Mouse (Mus musculus): ENCODE measurements at regions not wholly inside any gene's neighbourhood (a gene's known extent, or its start where the extent isn't known, plus 50 kb on each side); places are given as distances from the start of the nearest gene placed in this dataset.
"Not testable (repeated sequence)": the region's sequence is repeated elsewhere in the genome, so short reads cannot be mapped to it uniquely, and the experiment has no call there.

DNA sequence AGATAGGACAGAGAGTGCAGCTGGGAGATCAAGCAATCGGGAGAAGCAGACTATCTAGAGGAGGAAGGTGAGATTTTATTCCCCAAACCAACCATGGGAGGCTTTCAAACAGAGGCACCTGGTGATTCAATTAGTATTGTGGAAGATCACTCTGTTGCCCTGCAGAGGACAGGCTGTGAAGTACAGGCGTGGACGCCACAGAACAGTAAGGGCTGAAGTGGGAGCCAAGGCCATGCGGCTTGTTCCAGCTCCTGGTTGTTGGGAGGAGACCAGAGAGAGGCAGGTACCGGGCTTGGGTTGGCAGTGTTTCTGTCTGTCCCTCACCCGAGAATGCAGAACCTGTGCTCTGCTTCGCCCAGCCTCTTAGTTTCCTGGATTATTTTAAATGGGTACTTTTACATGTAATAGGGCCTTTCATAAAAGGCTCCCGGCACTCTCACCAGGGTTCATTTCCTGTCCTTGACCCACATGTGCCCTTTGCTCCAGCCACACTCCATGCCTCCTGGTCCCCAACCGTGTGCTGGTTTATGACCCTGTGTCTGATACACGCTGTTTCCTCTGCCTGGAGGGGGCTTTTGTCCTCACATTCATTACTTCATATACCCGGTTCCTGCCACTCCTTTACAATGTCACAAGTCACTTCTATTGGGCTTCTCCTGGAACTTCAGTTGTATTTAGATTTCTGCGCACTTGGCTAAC lies 58.3 kb downstream of the Vcpkmt start:
- no peak for DNase-seq (ENCODE audit: low spot score in 2 of 2)
- no peak overlapping the region for H3K27ac ChIP-seq
- TF ChIP-seq CTCF (conservative IDR thresholded peaks at IDR 0.05): no peak
- H3K4me3 ChIP-seq: no peak overlapping the region

DNA sequence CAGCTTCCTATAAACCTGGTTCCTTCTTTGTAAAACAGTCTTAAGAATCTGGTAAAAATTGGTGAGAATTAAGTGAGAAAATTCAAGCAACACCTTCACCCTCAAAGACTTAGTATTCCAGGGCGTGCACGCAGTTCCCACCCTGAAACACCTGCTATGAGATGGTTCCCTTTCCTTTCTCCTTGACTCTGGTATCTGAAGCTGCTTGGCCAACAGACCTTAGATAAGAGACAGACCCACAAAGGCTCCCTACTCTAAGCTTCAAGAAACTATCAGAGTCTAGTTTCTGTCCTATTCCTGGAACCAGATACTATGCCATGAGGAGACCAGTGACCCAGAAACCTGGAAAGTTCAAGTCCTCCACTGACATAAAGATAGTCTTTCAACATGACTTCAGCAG lies 63.0 kb downstream of the Vcpkmt start:
- no peak overlapping the region for H3K27ac ChIP-seq
- DNase-seq (ENCODE audit: low spot score in 2 of 2): no peak
- TF ChIP-seq CTCF (conservative IDR thresholded peaks at IDR 0.05): no peak
- no peak overlapping the region for H3K4me3 ChIP-seq

DNA sequence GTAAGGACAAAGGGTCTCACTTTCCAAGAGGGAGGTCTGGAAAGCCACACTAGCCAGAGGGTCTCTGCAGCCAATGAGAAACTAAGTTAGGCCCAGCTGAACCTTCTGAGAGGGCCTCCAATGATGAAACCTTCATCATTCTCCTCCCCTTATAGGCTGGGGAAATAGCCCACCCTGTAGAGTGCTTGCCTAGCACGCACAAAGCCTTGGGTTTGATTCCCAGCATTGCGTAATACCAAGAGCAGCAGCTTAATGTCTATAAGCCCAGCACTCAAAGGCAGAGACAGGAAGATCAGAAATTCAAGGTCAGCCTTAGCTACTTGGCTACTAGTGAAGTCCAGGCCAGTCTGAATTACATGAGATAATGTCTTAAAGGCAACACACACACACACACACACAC lies 63.8 kb downstream of the Vcpkmt start:
- Histone ChIP-seq H3K27ac (no peak overlapping the region), H3K4me3 (no peak overlapping the region)
- TF ChIP-seq CTCF (conservative IDR thresholded peaks at IDR 0.05): no peak
- DNase-seq (ENCODE audit: low spot score in 2 of 2): no peak

DNA sequence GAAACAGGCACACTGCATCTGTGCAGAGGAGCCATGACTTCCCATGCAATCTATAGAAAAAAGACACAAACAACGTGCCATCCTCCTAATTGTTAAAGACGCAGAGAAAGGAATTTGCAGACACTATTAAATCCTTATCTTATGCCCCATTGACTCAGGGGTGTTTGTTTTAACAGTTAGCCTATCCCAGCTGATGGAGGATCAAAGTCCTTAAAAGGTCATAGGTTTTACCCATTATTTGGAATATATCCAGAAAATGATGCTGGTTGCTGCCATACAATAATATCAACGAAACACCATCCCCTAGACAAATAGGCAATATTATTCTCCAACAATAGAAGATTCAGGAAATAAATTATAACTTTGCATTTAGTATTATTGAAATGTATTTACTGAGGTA lies 65.2 kb downstream of the Vcpkmt start:
- no peak for TF ChIP-seq CTCF (conservative IDR thresholded peaks at IDR 0.05)
- H3K27ac ChIP-seq: no peak overlapping the region
- H3K4me3 ChIP-seq: no peak overlapping the region
- DNase-seq (ENCODE audit: low spot score in 2 of 2): no peak

DNA sequence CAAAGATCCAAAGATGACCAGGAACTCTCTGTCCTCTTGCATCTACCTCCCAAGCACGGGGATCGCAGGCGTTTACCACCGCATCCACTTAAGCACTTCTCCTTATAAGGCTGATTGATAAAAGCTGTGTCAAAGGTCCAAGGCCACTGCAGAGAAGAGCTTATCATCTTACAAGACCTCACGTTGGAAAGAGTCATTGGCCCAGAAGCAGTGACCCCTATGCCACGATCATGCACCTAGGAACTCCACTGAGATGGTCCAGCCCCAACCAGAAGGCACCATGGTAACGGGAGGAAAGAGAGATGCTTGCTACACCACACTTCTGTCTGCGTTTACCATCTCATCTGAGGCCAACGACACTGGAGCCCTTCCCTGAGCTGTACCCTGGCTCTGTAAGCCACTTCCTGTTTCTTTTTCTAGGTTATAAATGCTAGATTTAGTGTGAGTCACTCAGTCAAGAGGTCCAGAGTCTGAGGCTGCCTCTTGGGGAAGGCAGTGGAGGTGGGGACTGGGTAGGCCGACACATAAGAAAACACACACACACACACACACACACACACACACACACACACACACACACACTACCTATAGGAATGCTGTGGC lies 66.4 kb downstream of the Vcpkmt start:
- no peak overlapping the region for H3K4me3 ChIP-seq
- DNase-seq (ENCODE audit: low spot score in 2 of 2): no peak
- no peak overlapping the region for H3K27ac ChIP-seq
- TF ChIP-seq CTCF (conservative IDR thresholded peaks at IDR 0.05): no peak

DNA sequence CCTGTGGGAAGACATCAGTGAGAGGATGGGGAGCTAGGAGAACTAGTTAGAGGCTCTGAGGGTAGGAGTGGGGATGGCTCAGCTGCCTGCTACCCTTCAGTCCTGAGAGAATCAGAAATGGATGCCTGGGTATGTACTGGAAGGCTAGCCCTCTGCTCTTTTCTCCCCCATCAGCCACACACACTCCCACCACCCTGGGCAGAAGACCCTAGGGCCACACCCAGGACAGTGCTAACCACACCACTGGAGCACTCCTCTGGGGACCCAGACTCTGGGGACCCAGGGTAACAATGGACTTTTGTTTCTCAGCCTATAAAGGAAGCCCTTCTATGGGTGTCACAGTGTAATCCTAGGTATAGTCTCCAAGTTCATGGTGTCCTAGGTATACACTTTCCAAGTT lies 67.0 kb downstream of the Vcpkmt start:
- Histone ChIP-seq H3K27ac (0 out of 2 replicates have a peak overlapping the region, but pooled peaks have one; percentile 3), H3K4me3 (no peak overlapping the region)
- no peak for DNase-seq (ENCODE audit: low spot score in 2 of 2)
- TF ChIP-seq CTCF (conservative IDR thresholded peaks at IDR 0.05): no peak

DNA sequence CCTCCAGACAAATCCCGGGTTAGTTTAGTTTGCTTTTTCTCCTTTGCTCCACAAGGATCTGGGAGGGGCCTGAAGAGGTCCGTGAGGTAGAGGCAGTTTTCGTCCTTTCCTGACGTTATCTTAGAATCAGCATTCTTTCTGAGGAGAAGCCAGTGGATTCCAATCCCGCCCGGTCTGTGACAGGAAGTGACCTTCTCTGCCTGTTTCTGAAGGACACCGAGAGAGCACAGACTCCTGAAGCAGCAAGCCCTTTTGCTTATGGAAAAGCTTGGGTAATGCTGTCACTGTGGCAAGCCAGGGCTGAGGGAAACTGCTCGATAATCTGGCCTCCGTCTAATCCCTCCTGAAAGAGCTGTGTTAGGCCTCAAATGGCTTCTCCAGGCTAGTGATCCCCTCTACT lies 67.7 kb downstream of the Vcpkmt start:
- 0 out of 2 replicates have a peak overlapping the region, but pooled peaks have one; percentile 3 for H3K27ac ChIP-seq
- no peak overlapping the region for H3K4me3 ChIP-seq
- DNase-seq (ENCODE audit: low spot score in 2 of 2): no peak
- no peak for TF ChIP-seq CTCF (conservative IDR thresholded peaks at IDR 0.05)

DNA sequence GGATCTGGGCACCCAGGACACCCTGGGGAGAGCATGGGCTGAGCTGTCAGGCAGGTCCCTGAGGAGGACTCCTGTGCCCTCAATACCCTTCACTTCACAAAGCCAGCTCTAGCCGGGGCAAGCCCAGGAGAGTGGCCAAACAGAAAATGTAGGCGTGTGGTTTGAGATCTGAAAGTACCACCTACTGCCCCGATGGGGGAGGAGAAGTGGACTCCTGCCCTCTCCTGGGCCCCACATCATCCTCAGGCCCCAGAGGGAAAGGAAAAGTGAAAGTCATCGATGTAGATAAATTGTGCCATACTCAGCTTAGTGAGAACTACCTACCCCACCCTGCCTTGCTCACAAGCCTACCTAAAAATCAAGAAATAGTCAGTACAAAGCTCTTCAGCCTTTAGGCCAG lies 69.7 kb downstream of the Vcpkmt start:
- no peak overlapping the region for H3K4me3 ChIP-seq
- TF ChIP-seq CTCF (conservative IDR thresholded peaks at IDR 0.05): no peak
- no peak overlapping the region for H3K27ac ChIP-seq
- DNase-seq (ENCODE audit: low spot score in 2 of 2): no peak

DNA sequence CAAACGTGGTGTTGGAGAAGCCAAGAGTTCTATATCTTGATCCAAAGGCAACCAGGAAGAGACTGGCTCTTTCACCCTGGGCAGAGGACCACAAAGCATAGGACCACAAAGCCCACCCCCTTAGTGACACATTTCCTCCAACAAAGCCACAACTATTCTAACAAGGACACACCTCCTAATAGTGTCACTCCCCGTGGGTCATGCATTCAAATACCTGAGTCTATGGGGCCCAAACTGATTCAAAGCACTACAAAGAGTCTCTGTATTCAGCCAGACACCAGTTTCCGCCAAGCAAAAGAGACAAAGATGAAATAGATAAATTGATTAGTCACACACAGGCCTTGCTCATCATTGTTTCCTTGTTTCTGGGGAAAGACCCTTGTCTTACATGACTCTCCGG lies 72.1 kb downstream of the Vcpkmt start:
- TF ChIP-seq CTCF (conservative IDR thresholded peaks at IDR 0.05): no peak
- Histone ChIP-seq H3K27ac (no peak overlapping the region), H3K4me3 (no peak overlapping the region)
- DNase-seq (ENCODE audit: low spot score in 2 of 2): no peak

DNA sequence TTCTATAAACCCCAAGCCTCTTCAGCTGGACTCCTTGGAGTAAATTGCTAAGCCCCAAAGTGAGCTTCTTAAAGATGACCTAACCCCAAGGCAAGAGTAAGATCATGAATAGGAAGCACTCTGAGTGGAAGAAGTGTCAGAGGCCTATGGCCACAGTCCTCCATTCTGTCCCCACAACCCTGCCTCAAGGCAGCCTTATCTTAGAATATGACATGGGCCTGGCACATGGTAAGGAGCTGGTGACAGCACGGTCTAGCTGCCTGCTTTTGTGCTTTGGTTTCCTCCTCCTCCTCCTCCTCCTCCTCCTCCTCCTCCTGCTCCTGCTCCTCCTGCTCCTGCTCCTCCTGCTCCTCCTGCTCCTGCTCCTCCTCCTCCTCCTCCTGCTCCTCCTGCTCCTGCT lies 73.6 kb downstream of the Vcpkmt start:
- DNase-seq (ENCODE audit: low spot score in 2 of 2); H3K27ac ChIP-seq; H3K4me3 ChIP-seq: not testable (repeated sequence)

DNA sequence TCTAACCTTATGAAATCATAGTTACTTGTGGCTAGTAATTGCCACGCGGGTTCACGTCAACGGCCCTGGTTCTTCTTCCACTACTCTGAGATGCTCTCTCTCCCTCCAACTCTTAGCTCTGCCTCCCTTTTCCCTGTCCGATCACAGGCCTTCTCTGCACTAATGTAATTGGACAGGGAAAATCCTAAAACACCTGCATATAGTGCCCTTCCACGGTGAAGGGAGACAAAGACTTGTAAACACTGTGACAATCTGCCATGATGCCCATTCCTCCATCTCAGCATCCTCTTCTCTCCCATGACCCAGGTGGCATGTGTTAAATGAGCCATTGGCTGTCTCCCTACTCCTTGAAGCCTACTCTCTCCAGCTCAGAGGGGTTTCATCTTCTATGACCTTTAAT lies 74.9 kb downstream of the Vcpkmt start:
- Histone ChIP-seq H3K27ac (no peak overlapping the region), H3K4me3 (no peak overlapping the region)
- DNase-seq (ENCODE audit: low spot score in 2 of 2): no peak
- TF ChIP-seq CTCF (conservative IDR thresholded peaks at IDR 0.05): no peak

DNA sequence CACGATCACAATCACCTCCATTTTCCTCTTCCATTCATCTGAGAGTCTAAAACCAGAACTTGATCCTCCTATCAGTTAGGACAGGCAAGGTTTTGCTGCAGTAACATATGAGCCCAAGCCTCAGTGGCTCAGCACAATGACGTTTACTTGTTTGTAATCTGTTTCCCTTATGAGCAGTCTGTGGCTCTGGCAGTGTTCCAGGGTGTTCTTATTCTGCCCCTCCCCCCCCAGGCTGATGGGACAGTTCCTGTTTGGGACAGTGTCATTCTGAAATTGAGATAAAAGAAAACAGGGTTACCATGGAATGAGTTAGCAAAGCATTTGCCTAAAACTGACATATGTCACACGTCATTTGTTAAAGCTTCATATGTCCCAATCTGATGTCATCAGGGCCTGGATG lies 75.5 kb downstream of the Vcpkmt start:
- no peak overlapping the region for H3K27ac ChIP-seq
- H3K4me3 ChIP-seq: no peak overlapping the region
- no peak for TF ChIP-seq CTCF (conservative IDR thresholded peaks at IDR 0.05)

DNA sequence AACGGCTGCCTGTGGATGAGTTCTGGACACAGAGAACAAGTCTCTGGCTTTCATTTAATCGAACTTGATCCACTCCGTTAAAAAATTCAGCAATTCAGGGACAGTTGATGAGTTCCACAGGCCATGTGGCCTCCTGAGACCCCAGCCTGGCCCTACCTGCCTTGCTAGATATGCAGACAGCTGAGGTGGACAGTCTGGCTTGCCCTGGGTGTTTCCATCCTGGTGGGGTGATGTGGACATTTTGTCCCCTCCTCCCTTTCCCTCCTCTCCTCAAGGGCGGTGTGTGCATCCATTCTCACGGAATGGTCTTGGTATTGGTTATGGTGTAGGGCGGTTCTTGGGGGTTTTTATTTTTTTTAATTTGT lies 80.1 kb downstream of the Vcpkmt start:
- H3K27ac ChIP-seq: peak overlapping the region; percentile 88
- no peak for DNase-seq (ENCODE audit: low spot score in 2 of 2)
- TF ChIP-seq CTCF (conservative IDR thresholded peaks at IDR 0.05): no peak
- peak overlapping the region; percentile 43 for H3K4me3 ChIP-seq

More for the DNA sequence above, 75.5 kb downstream of the Vcpkmt start:
- DNase-seq (ENCODE audit: low spot score in 2 of 2): no peak
